Mouse (Mus musculus) MEL-GATA-1-ER (cell line): ENCODE data around the gene Pkdcc.

Experiments
- DNase-seq: peaks from one replicate; pipeline ENCODE4 v3.0.0-alpha.2; 2012; ENCODE audit warnings: low read depth; ENCODE audit errors: extremely low read depth

The Pkdcc gene

GRCm38 (mm10) chr17:83214674-83215528 is at the start of gene Pkdcc:
TSS of gene Pkdcc (plus strand) at chr17:83215292.
- no peak for DNase-seq

- DNase-seq: no peak
Measured at GRCm38 (mm10) chr17:83166195-83166594, 48.9 kb upstream of the Pkdcc start.

GRCm38 (mm10) chr17:83176146-83176545 is 38.9 kb upstream of the Pkdcc start:
- no peak for DNase-seq

- no peak for DNase-seq
Measured at GRCm38 (mm10) chr17:83178483-83179150, 36.5 kb upstream of the Pkdcc start.

GRCm38 (mm10) chr17:83179151-83179531 is 36.0 kb upstream of the Pkdcc start:
- no peak for DNase-seq

- no peak for DNase-seq
Measured at GRCm38 (mm10) chr17:83179569-83179968, 35.5 kb upstream of the Pkdcc start.

- no peak for DNase-seq
Measured at GRCm38 (mm10) chr17:83181086-83181485, 34.0 kb upstream of the Pkdcc start.

GRCm38 (mm10) chr17:83181592-83181991 is 33.5 kb upstream of the Pkdcc start:
- DNase-seq: no peak

- DNase-seq: no peak
Measured at GRCm38 (mm10) chr17:83182061-83182664, 32.9 kb upstream of the Pkdcc start.

- DNase-seq: no peak
Measured at GRCm38 (mm10) chr17:83182780-83183179, 32.3 kb upstream of the Pkdcc start.

GRCm38 (mm10) chr17:83187751-83188565 is 27.1 kb upstream of the Pkdcc start:
- DNase-seq: no peak

GRCm38 (mm10) chr17:83190810-83191209 is 24.3 kb upstream of the Pkdcc start:
- DNase-seq: no peak

GRCm38 (mm10) chr17:83194491-83194890 is 20.6 kb upstream of the Pkdcc start:
- DNase-seq: no peak

- DNase-seq: no peak
Measured at GRCm38 (mm10) chr17:83197361-83197923, 17.6 kb upstream of the Pkdcc start.

- DNase-seq: no peak
Measured at GRCm38 (mm10) chr17:83200469-83200868, 14.6 kb upstream of the Pkdcc start.

GRCm38 (mm10) chr17:83201257-83201656 is 13.8 kb upstream of the Pkdcc start:
- no peak for DNase-seq

- no peak for DNase-seq
Measured at GRCm38 (mm10) chr17:83203692-83204383, 11.3 kb upstream of the Pkdcc start.

- no peak for DNase-seq
Measured at GRCm38 (mm10) chr17:83207296-83207695, 7.8 kb upstream of the Pkdcc start.

GRCm38 (mm10) chr17:83208455-83208854 is 6.6 kb upstream of the Pkdcc start:
- peak; percentile 18 for DNase-seq

- DNase-seq: no peak
Measured at GRCm38 (mm10) chr17:83210531-83210930, 4.6 kb upstream of the Pkdcc start.
